ENCODE assay signal across 19 mouse cellular contexts in the genomic region with DNA sequence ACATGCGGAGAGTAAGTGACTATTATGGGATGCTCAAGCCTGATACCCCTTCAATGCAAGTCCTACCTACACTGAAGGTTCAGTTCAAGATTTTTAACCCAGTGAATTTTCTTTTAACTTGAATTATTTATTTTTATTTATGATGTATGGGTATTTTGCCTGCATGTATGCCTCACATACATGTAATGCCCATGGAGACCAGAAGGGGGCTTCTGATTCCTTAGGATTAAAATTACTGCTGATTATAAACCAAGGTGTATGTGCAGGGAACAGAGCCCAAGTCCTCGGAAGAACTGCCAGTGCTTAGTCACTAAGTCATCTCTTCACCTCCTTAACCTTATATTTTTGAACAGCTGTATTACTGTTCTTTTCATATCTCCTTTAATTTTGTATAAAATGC.
A peak's percentile ranks its signal among the peaks of the same experiment; 100 is the strongest.
DNase-seq lines count a peak whose midpoint lies in the region; ATAC-seq and TF ChIP-seq lines count a peak whose summit lies in the region.
"Had no signal": no experiment of that assay in that cellular context is flagged by ENCODE, and none has a peak within 500 bp of the region (broad histone marks: within the 10 kb centered on the region; RNA-seq: fewer than 3 reads in every experiment).

No protein-coding gene starts in this region.

- 80% methylated on average over 2 of the region's 2 CpGs for WGBS in liver, postnatal 0 days (ENCODE audit: insufficient replicate concordance)
- 97% methylated on average over 2 of the region's 2 CpGs for WGBS in hindbrain, embryonic 16.5 days

- TF ChIP-seq CTCF in liver, postnatal 0 days (IDR thresholded peaks at IDR 0.05; ENCODE audit: low read depth), result peak; percentile 23; the same call in 1 of the 2 replicates

- H3K9me3 ChIP-seq in liver, postnatal 0 days (ENCODE audit: low read length), result no peaks in the 10 kb centered on the region
- no peaks in the 10 kb centered on the region for H3K9me3 ChIP-seq in hindbrain, embryonic 16.5 days (ENCODE audit: control insufficient read depth, low read length)
- H3K9me3 ChIP-seq: limb, embryonic 13.5 days had no signal

- no peaks in the 10 kb centered on the region for H3K4me1 ChIP-seq in liver, postnatal 0 days (ENCODE audit: insufficient read depth)
- H3K4me1 ChIP-seq in hindbrain, embryonic 16.5 days (ENCODE audit: control insufficient read depth, insufficient read depth, low read depth, low read length), result no peaks in the 10 kb centered on the region
- H3K4me1 ChIP-seq: limb, embryonic 13.5 days had no signal

- H3K36me3 ChIP-seq in liver, postnatal 0 days (replicated peaks; ENCODE audit: insufficient read depth, low read length), result no peaks in the 10 kb centered on the region
- H3K36me3 ChIP-seq in hindbrain, embryonic 16.5 days (ENCODE audit: control insufficient read depth, insufficient read depth, low read length), result no peaks in the 10 kb centered on the region
- H3K36me3 ChIP-seq: limb, embryonic 13.5 days had no signal

- ATAC-seq in CD4-positive, CD25-positive, alpha-beta regulatory T cell, adult 4 months, result no peak
- ATAC-seq in liver, postnatal 0 days, result no peak
- no peak for ATAC-seq in hindbrain, embryonic 16.5 days
- ATAC-seq: forebrain, embryonic 14.5 days had no signal

- H3K4me3 ChIP-seq in liver, postnatal 0 days (ENCODE audit: low read depth, low read length), result no peak overlapping the region
- H3K4me3 ChIP-seq in hindbrain, embryonic 16.5 days (ENCODE audit: low read length), result no peak overlapping the region
- H3K4me3 ChIP-seq: limb, embryonic 13.5 days had no signal

- DNase-seq in CD4-positive, CD25-positive, alpha-beta regulatory T cell, adult 2 months (ENCODE audit: low read depth, low spot score), result peak; percentile 27
- no peak for DNase-seq in liver, postnatal 0 days
- DNase-seq in liver (no peak), ES-CJ7 (ENCODE audit: low read depth, low spot score) (peak; percentile 10)
- DNase-seq in c-Kit-positive CD71-positive TER-119-negative erythroid progenitor cells, embryonic 14.5 days (ENCODE audit: low read depth), result peak; percentile 3
- no peak for DNase-seq in cerebellum, postnatal 36 days
- DNase-seq: cerebellum, adult 8-10 months; gastrocnemius, postnatal 36 days; heart, postnatal 10 days; kidney, adult 9 months; kidney, postnatal 36 days; lung, postnatal 4 days; retina, postnatal 1 day; right cerebral cortex, postnatal 4 days had no signal

- TF ChIP-seq EP300 in liver, postnatal 0 days (IDR thresholded peaks at IDR 0.05; ENCODE audit: low read depth), result no peak

- no peaks in the 10 kb centered on the region for H3K27me3 ChIP-seq in liver, postnatal 0 days (ENCODE audit: insufficient read depth, low read length)
- no peaks in the 10 kb centered on the region for H3K27me3 ChIP-seq in hindbrain, embryonic 16.5 days (replicated peaks; ENCODE audit: control insufficient read depth, insufficient read depth, low read length)
- H3K27me3 ChIP-seq: limb, embryonic 13.5 days had no signal

- no peak overlapping the region for H3K4me2 ChIP-seq in liver, postnatal 0 days (ENCODE audit: low read depth, low read length)
- H3K4me2 ChIP-seq in hindbrain, embryonic 16.5 days (ENCODE audit: low read length), result no peak overlapping the region
- H3K4me2 ChIP-seq: heart, embryonic 11.5 days; limb, embryonic 13.5 days had no signal

- H3K9ac ChIP-seq in liver, postnatal 0 days (replicated peaks), result no peak overlapping the region
- no peak overlapping the region for H3K9ac ChIP-seq in hindbrain, embryonic 16.5 days (ENCODE audit: low read depth, low read length)
- H3K9ac ChIP-seq: limb, embryonic 13.5 days had no signal

- no peak overlapping the region for H3K27ac ChIP-seq in liver, postnatal 0 days (ENCODE audit: low read depth)
- H3K27ac ChIP-seq in hindbrain, embryonic 16.5 days (ENCODE audit: low read depth, low read length), result no peak overlapping the region
- H3K27ac ChIP-seq: limb, embryonic 13.5 days had no signal

Comparison
In these comparisons a context has a peak if more than half of its experiments do, and no peak if none do; other contexts are left out.
1. DNase-seq: peak in CD4-positive, CD25-positive, alpha-beta regulatory T cell, adult 2 months (single experiment), ES-CJ7 (single experiment) and c-Kit-positive CD71-positive TER-119-negative erythroid progenitor cells, embryonic 14.5 days (single experiment); none in liver, postnatal 0 days (single experiment), liver (single experiment) and cerebellum, postnatal 36 days (0 of 2).